Mouse (Mus musculus) lung, postnatal 0 days (tissue): ENCODE data around the gene Zfp952.

Source experiments
- CTCF ChIP-seq: IDR thresholded peaks from 2 replicates; pipeline ENCODE4 v1.5.1; 2016; ENCODE audit warnings: antibody characterized with exemption, mild to moderate bottlenecking
- EP300 ChIP-seq: IDR thresholded peaks from 2 replicates; pipeline ENCODE4 v1.6.1; 2016; ENCODE audit warnings: antibody characterized with exemption, mild to moderate bottlenecking, control low read depth

- TF ChIP-seq CTCF (peak; percentile 40), EP300 (no peak)
Observed at GRCm38 (mm10) chr17:33008337-33008736, 15.4 kb downstream of the Zfp952 start.
